Mouse (Mus musculus): Measurements from ENCODE around the gene Tomm40. TPM values are rescaled to one million over a fixed set of nuclear protein-coding genes. Genes with fewer than 3 reads are reported as not detected.
A peak's percentile ranks its signal among the peaks of the same experiment; 100 is the strongest.

Tomm40 gene
- total and polyA plus RNA-seq, 2 experiments from 2014 or later, result 133 to 161 TPM

- Histone ChIP-seq H3K27me3 (ENCODE audit: insufficient read depth, low read length) (no peaks in the 10 kb centered on the region), H3K4me1 (ENCODE audit: insufficient read depth, low read length) (peaks cover 21% of the 10 kb centered on the region), H3K36me3 (ENCODE audit: insufficient read depth, low read length) (no peaks in the 10 kb centered on the region), H3K4me2 (ENCODE audit: low read depth, low read length, poor library complexity, severe bottlenecking) (peak overlapping the region; percentile 92), H3K9ac (replicated peaks; ENCODE audit: low read length, poor library complexity, severe bottlenecking) (no peak overlapping the region; the same call in 1 of the 2 replicates), H3K27ac (ENCODE audit: low read depth, low read length) (no peak overlapping the region), H3K9me3 (ENCODE audit: low read length) (no peaks in the 10 kb centered on the region), H3K4me3 (ENCODE audit: low read depth, low read length) (no peak overlapping the region)
- DNase-seq (ENCODE audit: low spot score) (no peak), ATAC-seq (ENCODE audit: low FRiP score) (no peak)
- 31% methylated on average over 6 of the region's 6 CpGs for WGBS
- no peak for TF ChIP-seq CTCF (IDR thresholded peaks at IDR 0.05)
Measured at GRCm38 (mm10) chr7:19746426-19747201, 31.4 kb upstream of the Tomm40 start.

- DNase-seq (ENCODE audit: low spot score), result no peak
- no peak overlapping the region for H3K27ac ChIP-seq (ENCODE audit: low read depth, low read length)
- H3K4me3 ChIP-seq (ENCODE audit: low read depth, low read length), result no peak overlapping the region
- no peaks in the 10 kb centered on the region for H3K27me3 ChIP-seq (ENCODE audit: insufficient read depth, low read length)
- no peaks in the 10 kb centered on the region for H3K36me3 ChIP-seq (ENCODE audit: insufficient read depth, low read length)
- H3K9ac ChIP-seq (replicated peaks; ENCODE audit: low read length, poor library complexity, severe bottlenecking), result no peak overlapping the region
- no peak for ATAC-seq (ENCODE audit: low FRiP score)
- TF ChIP-seq CTCF (IDR thresholded peaks at IDR 0.05), result no peak
- WGBS, result 90% methylated on average over 8 of the region's 10 CpGs
- peak overlapping the region; percentile 92; the same call in 1 of the 2 replicates for H3K4me2 ChIP-seq (ENCODE audit: low read depth, low read length, poor library complexity, severe bottlenecking)
- peaks cover 21% of the 10 kb centered on the region for H3K4me1 ChIP-seq (ENCODE audit: insufficient read depth, low read length)
- H3K9me3 ChIP-seq (ENCODE audit: low read length), result no peaks in the 10 kb centered on the region
Measured at GRCm38 (mm10) chr7:19745971-19746370, 30.7 kb upstream of the Tomm40 start.

- ATAC-seq (ENCODE audit: low FRiP score) (no peak), DNase-seq (ENCODE audit: low spot score) (peak; percentile 18)
- WGBS, result 72% methylated on average over 14 of the region's 14 CpGs
- Histone ChIP-seq H3K36me3 (ENCODE audit: insufficient read depth, low read length) (no peaks in the 10 kb centered on the region), H3K4me2 (ENCODE audit: low read depth, low read length, poor library complexity, severe bottlenecking) (no peak overlapping the region), H3K4me3 (ENCODE audit: low read depth, low read length) (no peak overlapping the region), H3K9me3 (ENCODE audit: low read length) (no peaks in the 10 kb centered on the region), H3K27me3 (ENCODE audit: insufficient read depth, low read length) (no peaks in the 10 kb centered on the region), H3K9ac (replicated peaks; ENCODE audit: low read length, poor library complexity, severe bottlenecking) (no peak overlapping the region), H3K4me1 (ENCODE audit: insufficient read depth, low read length) (peaks cover 16% of the 10 kb centered on the region), H3K27ac (ENCODE audit: low read depth, low read length) (no peak overlapping the region)
- TF ChIP-seq CTCF (IDR thresholded peaks at IDR 0.05), result no peak
Measured at GRCm38 (mm10) chr7:19744590-19745385, 29.6 kb upstream of the Tomm40 start.

GRCm38 (mm10) chr7:19743791-19744190 is 28.6 kb upstream of the Tomm40 start:
- H3K9ac ChIP-seq (replicated peaks; ENCODE audit: low read length, poor library complexity, severe bottlenecking), result no peak overlapping the region
- H3K4me2 ChIP-seq (ENCODE audit: low read depth, low read length, poor library complexity, severe bottlenecking), result no peak overlapping the region
- no peak for TF ChIP-seq CTCF (IDR thresholded peaks at IDR 0.05)
- H3K4me3 ChIP-seq (ENCODE audit: low read depth, low read length), result no peak overlapping the region
- H3K27me3 ChIP-seq (ENCODE audit: insufficient read depth, low read length), result no peaks in the 10 kb centered on the region
- H3K36me3 ChIP-seq (ENCODE audit: insufficient read depth, low read length), result no peaks in the 10 kb centered on the region
- 92% methylated on average over 6 of the region's 6 CpGs for WGBS
- no peaks in the 10 kb centered on the region for H3K9me3 ChIP-seq (ENCODE audit: low read length)
- H3K27ac ChIP-seq (ENCODE audit: low read depth, low read length), result no peak overlapping the region
- DNase-seq (ENCODE audit: low spot score) (no peak), ATAC-seq (ENCODE audit: low FRiP score) (no peak)
- peaks cover 16% of the 10 kb centered on the region for H3K4me1 ChIP-seq (ENCODE audit: insufficient read depth, low read length)

DNA sequence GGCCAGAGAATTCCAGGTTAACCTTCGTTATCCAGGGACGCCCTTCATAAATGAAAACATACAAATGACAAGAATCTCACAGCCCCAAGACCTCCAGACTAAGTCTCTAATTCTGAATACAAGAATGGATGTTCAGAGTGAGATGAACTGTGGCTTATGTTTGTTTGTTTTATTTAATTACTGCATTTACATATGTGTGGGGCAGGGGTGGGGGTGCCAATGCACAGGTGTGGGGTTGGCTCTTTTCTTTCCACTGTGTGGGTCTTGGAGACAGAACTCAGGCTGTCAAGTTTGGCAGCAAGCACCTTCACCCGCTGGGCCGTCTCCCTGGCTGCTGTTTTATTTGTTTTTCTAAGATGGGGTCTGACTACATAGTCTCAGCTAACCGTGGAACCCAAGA is 27.2 kb upstream of the Tomm40 start:
- DNase-seq (ENCODE audit: low spot score), result no peak
- WGBS, result 54% methylated on average over 5 of the region's 5 CpGs
- Histone ChIP-seq H3K36me3 (ENCODE audit: insufficient read depth, low read length) (peaks cover 8% of the 10 kb centered on the region), H3K9ac (replicated peaks; ENCODE audit: low read length, poor library complexity, severe bottlenecking) (no peak overlapping the region), H3K4me2 (ENCODE audit: low read depth, low read length, poor library complexity, severe bottlenecking) (no peak overlapping the region), H3K4me1 (ENCODE audit: insufficient read depth, low read length) (peaks cover 8% of the 10 kb centered on the region), H3K9me3 (ENCODE audit: low read length) (no peaks in the 10 kb centered on the region), H3K4me3 (ENCODE audit: low read depth, low read length) (no peak overlapping the region), H3K27ac (ENCODE audit: low read depth, low read length) (no peak overlapping the region), H3K27me3 (ENCODE audit: insufficient read depth, low read length) (no peaks in the 10 kb centered on the region)
- no peak for TF ChIP-seq CTCF (IDR thresholded peaks at IDR 0.05)
- no peak for ATAC-seq (ENCODE audit: low FRiP score)
